Mouse (Mus musculus) fibroblast of lung, adult 2 months (primary cell): ENCODE data around the gene Utrn.
"Not testable (repeated sequence)": the region's sequence is repeated elsewhere in the genome, so short reads cannot be mapped to it uniquely, and the experiment has no call there.

Experiments
- DNase-seq: peaks from one replicate; pipeline ENCODE4 v3.0.0-alpha.2; 2011; ENCODE audit warnings: low read depth

Utrn gene

GRCm38 (mm10) chr10:12684018-12684417 is 185.1 kb downstream of the Utrn start:
- no peak for DNase-seq

GRCm38 (mm10) chr10:12673309-12673708 is 195.9 kb downstream of the Utrn start:
- DNase-seq: no peak

- DNase-seq: no peak
Observed at GRCm38 (mm10) chr10:12671608-12672007, 197.6 kb downstream of the Utrn start.

GRCm38 (mm10) chr10:12662035-12662434 is 207.1 kb downstream of the Utrn start:
- DNase-seq: no peak

- DNase-seq: no peak
Observed at GRCm38 (mm10) chr10:12658023-12658744, 211.0 kb downstream of the Utrn start.

GRCm38 (mm10) chr10:12652988-12653387 is 216.2 kb downstream of the Utrn start:
- DNase-seq: no peak

GRCm38 (mm10) chr10:12646119-12646518 is 223.0 kb downstream of the Utrn start:
- no peak for DNase-seq

- no peak for DNase-seq
Observed at GRCm38 (mm10) chr10:12643336-12643735, 225.8 kb downstream of the Utrn start.

- no peak for DNase-seq
Observed at GRCm38 (mm10) chr10:12639638-12640037, 229.5 kb downstream of the Utrn start.

- no peak for DNase-seq
Observed at GRCm38 (mm10) chr10:12633965-12634364, 235.2 kb downstream of the Utrn start.

- no peak for DNase-seq
Observed at GRCm38 (mm10) chr10:12630933-12631332, 238.2 kb downstream of the Utrn start.

GRCm38 (mm10) chr10:12618397-12618796 is 250.8 kb downstream of the Utrn start:
- DNase-seq: no peak

GRCm38 (mm10) chr10:12615723-12616122 is 253.4 kb downstream of the Utrn start:
- no peak for DNase-seq

- no peak for DNase-seq
Observed at GRCm38 (mm10) chr10:12614465-12615199, 254.5 kb downstream of the Utrn start.

GRCm38 (mm10) chr10:12612235-12612863 is 256.8 kb downstream of the Utrn start:
- DNase-seq: no peak

- DNase-seq: no peak
Observed at GRCm38 (mm10) chr10:12609896-12610295, 259.3 kb downstream of the Utrn start.

- DNase-seq: no peak
Observed at GRCm38 (mm10) chr10:12608634-12609033, 260.5 kb downstream of the Utrn start.

GRCm38 (mm10) chr10:12607180-12607579 is 262.0 kb downstream of the Utrn start:
- DNase-seq: not testable (repeated sequence)

- DNase-seq: no peak
Observed at GRCm38 (mm10) chr10:12595379-12595778, 273.8 kb downstream of the Utrn start.

GRCm38 (mm10) chr10:12594958-12595357 is 274.2 kb downstream of the Utrn start:
- DNase-seq: no peak

GRCm38 (mm10) chr10:12593071-12593470 is 276.1 kb downstream of the Utrn start:
- no peak for DNase-seq

- DNase-seq: no peak
Observed at GRCm38 (mm10) chr10:12591946-12592345, 277.2 kb downstream of the Utrn start.

GRCm38 (mm10) chr10:12588051-12588450 is 281.1 kb downstream of the Utrn start:
- no peak for DNase-seq
